Mouse (Mus musculus): ENCODE data around the gene Fance. TPM values are rescaled to one million over a fixed set of nuclear protein-coding genes. Genes with fewer than 3 reads are reported as not detected.
A peak's percentile ranks its signal among the peaks of the same experiment; 100 is the strongest.

The Fance gene
- polyA plus RNA-seq, 1 experiment: 22.3 TPM

- TF ChIP-seq POLR2A (IDR thresholded peaks at IDR 0.05; ENCODE audit: low read depth, low read length): no peak
- TF ChIP-seq CTCF (IDR thresholded peaks at IDR 0.05; ENCODE audit: borderline replicate concordance, insufficient read depth, low read length): peak; percentile 62; the same call in 1 of the 2 replicates
- H3K4me3 ChIP-seq (ENCODE audit: insufficient read depth, low read length): no peak overlapping the region
- H3K27ac ChIP-seq (ENCODE audit: insufficient read depth, low read length): no peak overlapping the region
- H3K4me1 ChIP-seq (ENCODE audit: control insufficient read depth, insufficient read depth, low read length): no peaks in the 10 kb centered on the region
Measured at GRCm38 (mm10) chr17:28308297-28309195, 4.8 kb upstream of the Fance start.

- no peak overlapping the region for H3K4me3 ChIP-seq (ENCODE audit: insufficient read depth, low read length)
- TF ChIP-seq CTCF (IDR thresholded peaks at IDR 0.05; ENCODE audit: borderline replicate concordance, insufficient read depth, low read length) (no peak), POLR2A (IDR thresholded peaks at IDR 0.05; ENCODE audit: low read depth, low read length) (no peak)
Measured at GRCm38 (mm10) chr17:28310831-28311230, 2.5 kb upstream of the Fance start.

GRCm38 (mm10) chr17:28311366-28312132, 1.8 kb upstream of the Fance start:
- H3K4me1 ChIP-seq (ENCODE audit: control insufficient read depth, insufficient read depth, low read length): 0 out of 2 replicates have a peak, but pooled peaks cover 4% of the 10 kb centered on the region
- TF ChIP-seq POLR2A (IDR thresholded peaks at IDR 0.05; ENCODE audit: low read depth, low read length) (no peak), CTCF (IDR thresholded peaks at IDR 0.05; ENCODE audit: borderline replicate concordance, insufficient read depth, low read length) (no peak)
- H3K4me3 ChIP-seq (ENCODE audit: insufficient read depth, low read length): no peak overlapping the region
- H3K27ac ChIP-seq (ENCODE audit: insufficient read depth, low read length): peak overlapping the region; percentile 78

More at GRCm38 (mm10) chr17:28310831-28311230, 2.5 kb upstream of the Fance start:
- H3K27ac ChIP-seq (ENCODE audit: insufficient read depth, low read length): no peak overlapping the region
- H3K4me1 ChIP-seq (ENCODE audit: control insufficient read depth, insufficient read depth, low read length): 0 out of 2 replicates have a peak, but pooled peaks cover 4% of the 10 kb centered on the region

GRCm38 (mm10) chr17:28312232-28313211, 797 bp upstream of the Fance start:
- Histone ChIP-seq H3K4me1 (ENCODE audit: control insufficient read depth, insufficient read depth, low read length) (0 out of 2 replicates have a peak, but pooled peaks cover 4% of the 10 kb centered on the region), H3K4me3 (ENCODE audit: insufficient read depth, low read length) (peak overlapping the region; percentile 32), H3K27ac (ENCODE audit: insufficient read depth, low read length) (peak overlapping the region; percentile 65)
- peak; percentile 19; the same call in 1 of the 2 replicates for TF ChIP-seq CTCF (IDR thresholded peaks at IDR 0.05; ENCODE audit: borderline replicate concordance, insufficient read depth, low read length)
- no peak for TF ChIP-seq POLR2A (IDR thresholded peaks at IDR 0.05; ENCODE audit: low read depth, low read length)

GRCm38 (mm10) chr17:28313880-28314225, 534 bp downstream of the Fance start:
- Histone ChIP-seq H3K27ac (ENCODE audit: insufficient read depth, low read length) (no peak overlapping the region), H3K4me1 (ENCODE audit: control insufficient read depth, insufficient read depth, low read length) (0 out of 2 replicates have a peak, but pooled peaks cover 4% of the 10 kb centered on the region), H3K4me3 (ENCODE audit: insufficient read depth, low read length) (peak overlapping the region; percentile 68)
- no peak for TF ChIP-seq CTCF (IDR thresholded peaks at IDR 0.05; ENCODE audit: borderline replicate concordance, insufficient read depth, low read length)
- TF ChIP-seq POLR2A (IDR thresholded peaks at IDR 0.05; ENCODE audit: low read depth, low read length): no peak

GRCm38 (mm10) chr17:28315611-28316160, 2.4 kb downstream of the Fance start:
- H3K27ac ChIP-seq (ENCODE audit: insufficient read depth, low read length): no peak overlapping the region

GRCm38 (mm10) chr17:28316476-28316875, 3.2 kb downstream of the Fance start:
- H3K4me1 ChIP-seq (ENCODE audit: control insufficient read depth, insufficient read depth, low read length): 0 out of 2 replicates have a peak, but pooled peaks cover 4% of the 10 kb centered on the region
- no peak; the same call in 1 of the 2 replicates for TF ChIP-seq CTCF (IDR thresholded peaks at IDR 0.05; ENCODE audit: borderline replicate concordance, insufficient read depth, low read length)
- no peak for TF ChIP-seq POLR2A (IDR thresholded peaks at IDR 0.05; ENCODE audit: low read depth, low read length)
- H3K4me3 ChIP-seq (ENCODE audit: insufficient read depth, low read length): no peak overlapping the region
- no peak overlapping the region for H3K27ac ChIP-seq (ENCODE audit: insufficient read depth, low read length)

More at GRCm38 (mm10) chr17:28315611-28316160, 2.4 kb downstream of the Fance start:
- no peak for TF ChIP-seq POLR2A (IDR thresholded peaks at IDR 0.05; ENCODE audit: low read depth, low read length)
- TF ChIP-seq CTCF (IDR thresholded peaks at IDR 0.05; ENCODE audit: borderline replicate concordance, insufficient read depth, low read length): no peak
- H3K4me1 ChIP-seq (ENCODE audit: control insufficient read depth, insufficient read depth, low read length): 0 out of 2 replicates have a peak, but pooled peaks cover 4% of the 10 kb centered on the region
- H3K4me3 ChIP-seq (ENCODE audit: insufficient read depth, low read length): no peak overlapping the region

GRCm38 (mm10) chr17:28317091-28317490, 3.8 kb downstream of the Fance start:
- Histone ChIP-seq H3K4me3 (ENCODE audit: insufficient read depth, low read length) (no peak overlapping the region), H3K4me1 (ENCODE audit: control insufficient read depth, insufficient read depth, low read length) (0 out of 2 replicates have a peak, but pooled peaks cover 4% of the 10 kb centered on the region), H3K27ac (ENCODE audit: insufficient read depth, low read length) (no peak overlapping the region)
- TF ChIP-seq POLR2A (IDR thresholded peaks at IDR 0.05; ENCODE audit: low read depth, low read length): no peak
- no peak for TF ChIP-seq CTCF (IDR thresholded peaks at IDR 0.05; ENCODE audit: borderline replicate concordance, insufficient read depth, low read length)

Data from embryonic fibroblast, embryonic 13.5 days (primary cell).